Mouse (Mus musculus) spleen, postnatal 10 days (tissue): Measurements from ENCODE around the gene Clcn3.

Experiments used
- DNase-seq, 2 experiments: peaks; one replicate each; pipeline ENCODE4 v3.0.0; 2021 to 2022; ENCODE audit warnings: low spot score in 2 of 2

Gene Clcn3

DNA sequence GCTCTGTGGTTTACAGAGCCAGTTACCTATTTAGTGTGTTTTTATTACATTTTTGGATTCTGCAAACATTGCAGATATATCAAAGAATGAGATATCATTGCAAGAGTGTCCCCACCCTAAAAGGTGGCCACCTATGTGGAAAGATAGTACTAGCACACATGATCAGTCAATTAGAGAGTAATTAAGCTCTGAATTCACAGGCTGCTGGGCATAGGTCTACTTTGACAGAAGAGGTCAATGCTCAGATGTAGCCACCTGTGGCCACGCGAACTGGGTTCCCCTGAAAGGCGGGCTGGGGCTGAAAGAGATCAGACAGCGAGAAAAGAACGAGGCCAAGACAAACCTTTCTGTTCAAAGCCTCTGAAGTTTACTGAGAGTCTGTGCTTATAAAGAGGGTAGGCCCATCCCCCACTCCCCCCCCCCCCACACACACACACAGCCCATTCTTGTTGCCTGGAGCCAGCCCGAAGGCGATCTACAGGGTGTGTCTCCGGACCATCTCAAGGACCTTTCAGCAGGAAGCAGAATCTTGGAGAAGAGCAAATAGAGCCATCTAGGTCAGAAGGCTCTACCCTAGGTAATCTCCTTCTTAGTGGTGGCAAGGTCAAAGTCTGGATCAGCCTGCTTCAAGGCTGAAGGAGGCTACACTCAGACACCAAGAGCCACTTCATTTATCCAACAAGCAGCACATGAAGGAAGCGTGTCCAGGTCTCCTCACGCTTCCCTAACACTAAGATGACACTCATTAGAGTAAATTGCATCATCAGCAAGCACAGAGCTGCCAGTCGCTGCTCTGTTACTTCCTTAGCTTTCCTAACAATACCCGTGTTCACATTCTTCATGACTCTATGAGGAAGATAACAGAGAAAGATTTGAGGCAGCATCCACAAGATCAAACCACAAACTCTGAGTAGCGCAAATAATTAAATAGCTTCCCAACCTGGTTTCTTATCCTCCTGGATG is 112.6 kb downstream of the Clcn3 start:
- DNase-seq: no peak

DNA sequence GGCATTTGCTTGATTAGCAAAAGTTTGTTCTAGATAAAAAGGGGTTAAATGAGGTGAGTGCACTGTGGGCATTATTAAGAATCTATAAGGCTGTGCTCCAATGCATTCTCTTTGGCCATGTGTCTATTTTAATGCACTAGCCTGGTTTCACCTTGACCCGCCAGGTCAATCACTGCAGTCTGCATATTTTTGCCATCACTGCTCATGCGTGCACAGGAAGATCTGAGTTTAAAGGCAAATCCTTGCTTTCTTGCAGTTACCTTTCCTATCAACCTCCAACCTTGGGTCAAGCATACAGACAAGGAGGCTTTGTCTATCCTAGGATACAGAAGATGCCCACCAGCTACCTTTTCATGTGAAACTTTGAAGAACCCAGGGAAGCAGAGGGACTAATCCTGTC is 113.3 kb downstream of the Clcn3 start:
- no peak for DNase-seq

DNA sequence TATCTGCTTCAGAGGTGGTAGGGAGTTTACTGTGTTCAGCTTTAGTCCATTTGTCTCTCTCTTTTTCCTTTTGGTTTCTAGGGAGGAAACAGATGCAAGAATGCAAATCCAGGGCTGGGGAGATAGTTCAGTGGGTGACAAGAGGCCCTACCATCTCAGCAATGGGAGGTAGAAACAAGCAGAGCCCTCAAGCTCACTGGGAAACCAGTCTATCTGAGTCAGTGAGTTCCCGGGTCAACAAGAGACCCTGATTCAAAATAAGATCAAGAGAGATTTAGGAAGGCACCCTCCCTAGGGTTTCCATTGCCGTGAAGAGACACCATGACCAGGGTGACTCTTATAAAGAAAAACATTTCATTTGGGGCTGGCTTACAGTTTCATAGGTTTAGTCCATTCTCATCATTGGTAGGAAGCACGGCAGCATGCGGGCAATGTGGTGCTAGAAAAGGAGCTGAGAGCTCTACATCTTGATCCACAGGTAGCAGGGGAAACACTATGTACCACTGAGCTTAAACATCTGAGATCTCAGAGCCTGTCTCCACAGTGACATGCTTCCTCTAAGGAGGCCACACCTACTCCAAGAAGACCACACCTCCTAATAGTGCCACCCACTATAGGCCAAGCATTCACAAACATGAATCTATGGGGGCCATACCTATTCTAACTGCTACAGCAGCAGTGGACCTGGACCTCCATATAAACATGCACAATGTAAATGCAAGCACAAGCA is 114.7 kb downstream of the Clcn3 start:
- DNase-seq: no peak

DNA sequence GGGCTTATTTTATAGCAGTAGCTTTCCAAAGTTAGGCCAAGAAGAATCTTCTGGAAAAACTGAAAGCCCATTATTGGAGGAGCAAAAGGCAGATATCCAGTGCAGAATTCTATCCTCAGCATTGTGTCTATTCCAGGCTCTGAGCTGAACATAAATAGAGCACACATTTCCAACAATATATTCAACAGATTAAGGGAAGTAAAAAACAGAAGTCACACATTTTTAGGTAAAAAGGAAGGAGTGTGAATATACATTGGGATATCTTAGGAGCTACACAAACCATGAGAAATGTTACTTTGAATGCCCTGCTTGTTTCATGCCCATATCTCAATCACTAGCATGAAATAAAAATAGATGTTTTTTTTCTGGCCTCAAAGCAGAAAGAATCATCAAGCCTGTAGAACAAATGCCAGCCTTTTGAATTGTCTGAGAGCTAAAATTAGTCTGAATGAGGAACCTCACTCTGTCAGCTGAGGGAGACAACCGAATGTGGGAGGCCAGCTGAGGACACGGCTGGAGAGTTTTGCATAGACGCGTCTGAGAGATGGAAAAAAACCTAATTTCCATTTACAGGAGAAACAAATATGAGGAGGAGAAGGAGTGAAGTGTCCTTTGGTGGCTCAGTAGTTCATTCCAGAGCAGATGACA is 115.5 kb downstream of the Clcn3 start:
- no peak for DNase-seq

DNA sequence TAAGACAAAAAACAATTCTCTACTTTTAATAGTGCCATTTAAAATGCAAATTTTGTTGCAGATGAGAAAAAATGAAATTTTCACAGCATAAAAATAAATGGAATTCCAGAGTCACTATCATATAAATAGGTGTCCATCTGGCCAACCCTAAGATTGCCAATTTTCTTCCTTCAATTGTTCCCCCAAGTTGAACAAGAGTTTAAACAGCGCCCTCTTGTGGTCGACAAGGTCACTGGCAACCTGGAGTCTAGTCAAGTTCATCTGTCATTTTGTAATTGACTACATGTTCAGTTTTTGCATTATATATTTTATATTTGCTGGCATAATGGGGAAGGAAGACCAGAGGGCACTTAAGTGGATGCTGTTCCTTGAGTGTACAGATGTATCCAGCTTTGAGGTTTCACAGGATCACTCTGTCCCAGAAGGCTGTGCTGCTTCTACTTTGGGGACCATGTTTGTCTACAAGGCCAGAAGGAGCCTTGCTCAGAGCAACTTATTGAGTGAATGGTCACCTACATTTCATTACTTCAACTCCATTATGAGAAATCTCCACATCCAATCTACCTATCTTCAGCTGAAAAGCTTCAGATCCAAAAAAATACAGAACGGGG is 117.5 kb downstream of the Clcn3 start:
- DNase-seq: peak; percentile 45 to 78

DNA sequence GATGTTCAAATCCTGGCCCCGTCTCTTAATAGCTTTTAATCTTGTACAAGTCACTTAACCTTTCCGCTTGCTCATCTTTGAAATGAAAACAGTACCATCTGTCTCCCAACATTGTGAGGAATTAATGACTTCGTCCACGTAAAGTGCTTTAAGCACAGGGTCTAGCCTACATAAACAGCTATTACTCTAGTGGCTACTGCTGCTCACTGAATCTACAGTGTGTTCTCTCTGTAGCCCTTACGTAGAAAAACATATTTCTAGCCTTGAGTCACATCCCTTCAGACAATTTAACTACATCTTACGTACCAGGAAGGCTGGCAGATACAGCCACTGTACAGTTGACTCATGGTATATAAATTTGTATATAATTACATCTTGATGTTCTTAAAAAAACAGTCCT is 118.2 kb downstream of the Clcn3 start:
- no peak for DNase-seq

DNA sequence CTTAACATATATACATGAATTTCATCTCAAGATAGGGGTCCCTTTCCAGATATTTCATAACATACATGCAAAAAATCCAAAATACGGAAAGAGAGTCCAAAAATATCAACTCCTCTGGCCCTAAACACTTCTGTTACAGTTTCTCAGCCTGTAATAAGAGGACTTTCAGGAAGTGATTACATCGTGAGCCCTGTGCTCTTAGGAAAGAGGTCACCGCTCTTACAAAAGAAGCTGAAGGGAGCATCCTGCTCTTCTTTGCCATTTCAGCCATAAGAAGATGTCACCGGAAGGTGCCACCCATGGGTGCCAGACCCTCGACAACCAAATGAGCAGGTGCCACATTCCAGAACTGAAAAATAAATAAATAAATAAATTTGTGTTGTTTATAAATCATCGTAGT is 121.3 kb downstream of the Clcn3 start:
- DNase-seq: no peak

GRCm38 (mm10) chr8:60860749-60861148 is 122.4 kb downstream of the Clcn3 start:
- no peak for DNase-seq
